Comparison of ENCODE assay signal across 16 mouse cellular contexts in the genomic region with DNA sequence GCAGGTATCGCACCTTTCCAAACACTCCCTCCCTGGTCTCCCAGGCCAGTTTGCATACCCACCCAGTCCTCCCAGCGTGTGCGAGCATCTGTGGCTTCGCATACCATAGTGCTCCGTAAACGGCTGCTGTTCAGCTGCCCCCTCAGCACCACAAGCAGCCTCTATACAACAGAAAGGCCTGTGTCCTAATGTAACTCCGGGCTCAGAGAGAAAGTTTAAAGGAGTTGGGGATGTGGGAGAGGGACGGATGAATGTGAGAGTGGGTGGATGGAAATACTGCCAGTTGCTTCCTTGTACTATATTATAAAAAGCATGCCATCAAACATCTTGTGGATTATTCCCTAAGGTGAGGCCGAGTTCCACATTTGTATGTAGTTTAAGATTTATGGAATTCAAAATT. TPM values are rescaled to one million over a fixed set of nuclear protein-coding genes. Genes with fewer than 3 reads are reported as not detected.
DNase-seq lines count a peak whose midpoint lies in the region; ATAC-seq and TF ChIP-seq lines count a peak whose summit lies in the region.
"Had no signal": no experiment of that assay in that cellular context is flagged by ENCODE, and none has a peak within 500 bp of the region (broad histone marks: within the 10 kb centered on the region; RNA-seq: fewer than 3 reads in every experiment).

No protein-coding gene starts in this region.

- H3K27ac ChIP-seq in layer of hippocampus, adult 2 months, result peak overlapping the region; percentile 29; the same call in 1 of the 2 replicates
- peak overlapping the region; percentile 29; the same call in 1 of the 2 replicates for H3K27ac ChIP-seq in embryonic facial prominence, embryonic 14.5 days (replicated peaks; ENCODE audit: low read depth, low read length)
- peak overlapping the region; percentile 64 for H3K27ac ChIP-seq in stomach, embryonic 14.5 days (ENCODE audit: low read length)
- no peak overlapping the region for H3K27ac ChIP-seq in heart, adult 2 months
- no peak overlapping the region for H3K27ac ChIP-seq in midbrain, embryonic 10.5 days (replicated peaks)
- H3K27ac ChIP-seq: forebrain, embryonic 13.5 days had no signal

- H3K4me2 ChIP-seq in embryonic facial prominence, embryonic 14.5 days (ENCODE audit: low read depth, low read length), result no peak overlapping the region
- no peak overlapping the region for H3K4me2 ChIP-seq in stomach, embryonic 14.5 days (replicated peaks; ENCODE audit: low read depth, low read length)
- H3K4me2 ChIP-seq: forebrain, embryonic 13.5 days; heart, embryonic 12.5 days; hindbrain, embryonic 15.5 days had no signal

- peaks cover 62% of the 10 kb centered on the region for H3K4me1 ChIP-seq in embryonic facial prominence, embryonic 14.5 days (ENCODE audit: control insufficient read depth, insufficient read depth, low read length)
- peaks cover 8% of the 10 kb centered on the region; the same call in 1 of the 2 replicates for H3K4me1 ChIP-seq in stomach, embryonic 14.5 days (ENCODE audit: control insufficient read depth, insufficient read depth, low read length)
- peaks cover 7% of the 10 kb centered on the region for H3K4me1 ChIP-seq in heart, adult 2 months (ENCODE audit: control insufficient read depth, insufficient read depth, low read length)
- peaks cover 72% of the 10 kb centered on the region for H3K4me1 ChIP-seq in midbrain, embryonic 10.5 days

- intact Hi-C loops in heart, adult 2 months (cut with DNase I), result no loop called here

- no peak for TF ChIP-seq CTCF in layer of hippocampus, adult 2 months (conservative IDR thresholded peaks at IDR 0.05)
- TF ChIP-seq CTCF in heart, adult 2 months (IDR thresholded peaks at IDR 0.05), result no peak

- DNase-seq in layer of hippocampus, adult 2 months (ENCODE audit: low spot score in 2 of 2), result no peak
- no peak for DNase-seq in layer of hippocampus, postnatal 14 days (ENCODE audit: low spot score in 2 of 2)
- no peak for DNase-seq in embryonic facial prominence, embryonic 14.5 days (ENCODE audit: low spot score)
- DNase-seq in heart, adult 2 months, result no peak
- no peak for DNase-seq in midbrain, embryonic 10.5 days (ENCODE audit: low spot score)
- no peak for DNase-seq in thymus, postnatal 10 days (ENCODE audit: low spot score in 2 of 2)
- DNase-seq: cerebellum, adult 2 months; cerebellum, postnatal 10 days; forebrain, postnatal 0 days; gastrocnemius, postnatal 10 days had no signal

- ATAC-seq in embryonic facial prominence, embryonic 14.5 days (ENCODE audit: low read depth), result no peak
- ATAC-seq in stomach, embryonic 14.5 days (ENCODE audit: insufficient number of reproducible peaks, insufficient read depth, low FRiP score, low read depth), result no peak
- ATAC-seq: forebrain, postnatal 0 days; intestine, embryonic 16.5 days had no signal

- no peaks in the 10 kb centered on the region for H3K79me2 ChIP-seq in heart, adult 2 months (replicated peaks; ENCODE audit: control insufficient read depth, insufficient read depth, low read length)

- H3K27me3 ChIP-seq in embryonic facial prominence, embryonic 14.5 days (replicated peaks; ENCODE audit: control insufficient read depth, insufficient read depth, low read length), result no peaks in the 10 kb centered on the region
- H3K27me3 ChIP-seq in stomach, embryonic 14.5 days (ENCODE audit: control insufficient read depth, insufficient read depth, low read length), result no peaks in the 10 kb centered on the region
- H3K27me3 ChIP-seq in heart, adult 2 months (ENCODE audit: control insufficient read depth, insufficient read depth, low read length), result no peaks in the 10 kb centered on the region
- H3K27me3 ChIP-seq in midbrain, embryonic 10.5 days (ENCODE audit: low read depth, poor library complexity, severe bottlenecking), result no peaks in the 10 kb centered on the region
- H3K27me3 ChIP-seq: forebrain, embryonic 13.5 days; heart, embryonic 12.5 days; hindbrain, embryonic 15.5 days had no signal

- no peak overlapping the region for H3K4me3 ChIP-seq in layer of hippocampus, adult 2 months
- H3K4me3 ChIP-seq in embryonic facial prominence, embryonic 14.5 days (ENCODE audit: low read depth, low read length), result no peak overlapping the region
- no peak overlapping the region for H3K4me3 ChIP-seq in stomach, embryonic 14.5 days (ENCODE audit: low read depth, low read length)
- no peak overlapping the region for H3K4me3 ChIP-seq in heart, adult 2 months
- no peak overlapping the region for H3K4me3 ChIP-seq in midbrain, embryonic 10.5 days
- H3K4me3 ChIP-seq: forebrain, embryonic 13.5 days; heart, embryonic 12.5 days; hindbrain, embryonic 10.5 days; hindbrain, embryonic 15.5 days had no signal

- H3K9ac ChIP-seq in embryonic facial prominence, embryonic 14.5 days (ENCODE audit: low read depth, low read length), result no peak overlapping the region
- H3K9ac ChIP-seq in stomach, embryonic 14.5 days (replicated peaks; ENCODE audit: low read depth, low read length), result no peak overlapping the region
- no peak overlapping the region for H3K9ac ChIP-seq in heart, adult 2 months (ENCODE audit: low read depth, low read length)
- H3K9ac ChIP-seq: forebrain, embryonic 13.5 days; forebrain, postnatal 0 days; heart, embryonic 12.5 days; hindbrain, embryonic 15.5 days had no signal

- WGBS in embryonic facial prominence, embryonic 14.5 days, result 55% methylated on average over 9 of the region's 9 CpGs
- WGBS in stomach, embryonic 14.5 days, result 68% methylated on average over 9 of the region's 9 CpGs
- 89% methylated on average over 9 of the region's 9 CpGs for WGBS in heart, adult 2 months
- WGBS in midbrain, embryonic 10.5 days, result 87% methylated on average over 9 of the region's 9 CpGs

- no peak for TF ChIP-seq POLR2A in heart, adult 2 months (IDR thresholded peaks at IDR 0.05; ENCODE audit: insufficient read depth, low read depth, low read length)

- no peaks in the 10 kb centered on the region; the same call in 1 of the 2 replicates for H3K36me3 ChIP-seq in embryonic facial prominence, embryonic 14.5 days (ENCODE audit: control insufficient read depth, insufficient read depth, low read length)
- no peaks in the 10 kb centered on the region for H3K36me3 ChIP-seq in stomach, embryonic 14.5 days (ENCODE audit: control insufficient read depth, insufficient read depth, low read length)
- no peaks in the 10 kb centered on the region for H3K36me3 ChIP-seq in heart, adult 2 months (ENCODE audit: control insufficient read depth, insufficient read depth, low read length)
- H3K36me3 ChIP-seq in midbrain, embryonic 10.5 days, result no peaks in the 10 kb centered on the region
- H3K36me3 ChIP-seq: heart, embryonic 12.5 days; hindbrain, embryonic 10.5 days; hindbrain, embryonic 15.5 days had no signal

- no peak for TF ChIP-seq EP300 in heart, adult 2 months (IDR thresholded peaks at IDR 0.05; ENCODE audit: insufficient read depth, low read depth, low read length)

- no peaks in the 10 kb centered on the region for H3K9me3 ChIP-seq in embryonic facial prominence, embryonic 14.5 days (ENCODE audit: control insufficient read depth, low read length)
- H3K9me3 ChIP-seq in stomach, embryonic 14.5 days (ENCODE audit: control insufficient read depth, low read depth, low read length), result no peaks in the 10 kb centered on the region
- H3K9me3 ChIP-seq in midbrain, embryonic 10.5 days (replicated peaks), result no peaks in the 10 kb centered on the region
- H3K9me3 ChIP-seq: forebrain, embryonic 13.5 days; heart, embryonic 12.5 days; hindbrain, embryonic 10.5 days; hindbrain, embryonic 15.5 days had no signal

RNA-seq across cellular contexts. Expression of gene Ldlrad3, which starts 59.0 kb away (rescaled TPM):
- total RNA-seq in layer of hippocampus, adult 2 months (2021), result 10 to 100 TPM in 1 of 2 experiments, 1 to 10 TPM in 1; 9.3 to 11.2 TPM
- 10 to 100 TPM; 10.5 to 12.2 TPM for total RNA-seq in layer of hippocampus, postnatal 14 days (2021)
- 48.2 and 48.8 TPM in 2 replicates for polyA plus RNA-seq in embryonic facial prominence, embryonic 14.5 days (2014; fragmentation: Nextera tagmentation; extraction: Ambion mirVana)
- 52.0 and 52.3 TPM in 2 replicates for polyA plus RNA-seq in stomach, embryonic 14.5 days (2014; fragmentation: Nextera tagmentation; extraction: Ambion mirVana)
- total RNA-seq in heart, adult 2 months (2021), result 1 to 10 TPM; 3.3 to 3.8 TPM
- polyA plus RNA-seq in heart, adult 2 months (2012; rRNA removed), result 4.8 and 5.3 TPM in 2 replicates
- polyA plus RNA-seq in midbrain, embryonic 10.5 days (2016; fragmentation: Nextera tagmentation; extraction: Ambion mirVana), result 55.8 and 64.8 TPM in 2 replicates

Comparison
In these comparisons a context has a peak if more than half of its experiments do, and no peak if none do; other contexts are left out.
1. H3K27ac ChIP-seq: peak in layer of hippocampus, adult 2 months (single experiment), embryonic facial prominence, embryonic 14.5 days (single experiment) and stomach, embryonic 14.5 days (single experiment); none in heart, adult 2 months (single experiment) and midbrain, embryonic 10.5 days (single experiment).